Mouse (Mus musculus) heart, embryonic 13.5 days (tissue): Measurements from ENCODE around the gene Rpl23a. TPM values are rescaled to one million over a fixed set of nuclear protein-coding genes. Genes with fewer than 3 reads are reported as not detected.

Experiments
- ATAC-seq: fragments of 200-750 bp; cut with Nextera tagmentation; 2 replicates; pipeline ENCODE4 v1.8.0; 2017; ENCODE audit warnings: moderate TSS enrichment; ENCODE audit not compliant: insufficient number of reproducible peaks, low FRiP score, low TSS enrichment; ENCODE audit errors: extremely low read depth
- H3K27ac ChIP-seq: fragments of 300-500 bp; sonication (generic); replicated peaks from 2 replicates; pipeline ENCODE4 v1.5.1; 2015; ENCODE audit warnings: moderate library complexity, mild to moderate bottlenecking, inconsistent platforms
- H3K27me3 ChIP-seq: fragments of 300-500 bp; sonication (generic); replicated peaks from 2 replicates; pipeline ENCODE4 v1.6.1; 2015; ENCODE audit warnings: mild to moderate bottlenecking, inconsistent platforms
- H3K36me3 ChIP-seq: fragments of 300-500 bp; sonication (generic); 2 replicates; pipeline ENCODE4 v1.6.1; 2015; ENCODE audit warnings: mild to moderate bottlenecking, inconsistent platforms
- H3K4me1 ChIP-seq: fragments of 300-500 bp; sonication (generic); 2 replicates; pipeline ENCODE4 v1.6.1; 2015; ENCODE audit warnings: inconsistent platforms
- H3K4me2 ChIP-seq: fragments of 300-500 bp; sonication (generic); 2 replicates; pipeline ENCODE4 v1.6.1; 2015; ENCODE audit warnings: inconsistent platforms, mild to moderate bottlenecking, moderate library complexity
- H3K4me3 ChIP-seq: fragments of 300-500 bp; sonication (generic); 2 replicates; pipeline ENCODE4 v1.5.1; 2015; ENCODE audit warnings: moderate library complexity, mild to moderate bottlenecking, inconsistent platforms
- H3K9ac ChIP-seq: fragments of 300-500 bp; sonication (generic); 2 replicates; pipeline ENCODE4 v1.6.1; 2015; ENCODE audit warnings: inconsistent platforms, mild to moderate bottlenecking, moderate library complexity
- H3K9me3 ChIP-seq: fragments of 300-500 bp; sonication (generic); 2 replicates; pipeline ENCODE4 v1.6.1; 2016; ENCODE audit warnings: inconsistent platforms
- WGBS: fragments of 180-500 bp; shearing (Covaris S2); methylation state at CpG from one replicate; pipeline ENCODE4 v1.1.7; 2015; ENCODE audit warnings: mixed read lengths; 5-methylcytosine and 5-hydroxymethylcytosine counted together
- polyA plus RNA-seq: library from polyadenylated mRNA; unstranded; fragments of >200 nt; fragmentation: Nextera tagmentation; extraction: Ambion mirVana; gene quantifications from 2 replicates; pipeline ENCODE4 v1.2.1, GENCODE M21; 2015

Gene Rpl23a
- polyA plus RNA-seq, 1 experiment from 2014 or later = 833 TPM

DNA sequence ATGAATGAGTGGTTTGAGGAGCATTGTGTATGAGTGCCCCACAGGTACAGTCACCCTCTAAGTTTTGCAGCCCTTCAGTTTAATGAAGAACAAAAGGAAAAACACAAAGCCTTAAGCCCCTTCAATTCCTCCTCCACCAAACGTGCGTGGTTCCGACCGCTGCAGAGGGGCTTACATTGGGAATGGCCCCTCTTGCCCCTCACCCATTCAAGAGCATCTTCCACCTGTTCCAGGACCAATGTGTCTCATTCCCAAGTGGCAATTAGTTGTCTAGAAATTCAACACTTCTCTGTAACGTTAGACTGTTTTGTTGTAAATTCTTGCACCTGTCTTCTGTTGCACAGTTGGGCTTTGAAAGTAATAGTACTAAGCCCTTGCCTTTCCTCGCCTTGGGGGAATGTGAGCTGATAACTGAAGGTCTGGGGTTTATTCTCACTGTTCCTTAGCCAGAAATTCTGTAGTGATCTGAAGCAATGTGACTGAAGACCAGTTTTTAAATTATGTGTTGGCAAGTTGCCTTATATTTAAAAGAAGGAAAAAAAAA, 27.2 kb downstream of the Rpl23a start:
- Histone ChIP-seq H3K4me1 (peaks cover 17% of the 10 kb centered on the region), H3K9ac (no peak overlapping the region), H3K9me3 (no peaks in the 10 kb centered on the region), H3K27me3 (no peaks in the 10 kb centered on the region), H3K4me3 (no peak overlapping the region), H3K36me3 (peaks cover 100% of the 10 kb centered on the region), H3K27ac (no peak overlapping the region), H3K4me2 (no peak overlapping the region)
- no peak for ATAC-seq
- 72% methylated on average over 6 of the region's 6 CpGs for WGBS

DNA sequence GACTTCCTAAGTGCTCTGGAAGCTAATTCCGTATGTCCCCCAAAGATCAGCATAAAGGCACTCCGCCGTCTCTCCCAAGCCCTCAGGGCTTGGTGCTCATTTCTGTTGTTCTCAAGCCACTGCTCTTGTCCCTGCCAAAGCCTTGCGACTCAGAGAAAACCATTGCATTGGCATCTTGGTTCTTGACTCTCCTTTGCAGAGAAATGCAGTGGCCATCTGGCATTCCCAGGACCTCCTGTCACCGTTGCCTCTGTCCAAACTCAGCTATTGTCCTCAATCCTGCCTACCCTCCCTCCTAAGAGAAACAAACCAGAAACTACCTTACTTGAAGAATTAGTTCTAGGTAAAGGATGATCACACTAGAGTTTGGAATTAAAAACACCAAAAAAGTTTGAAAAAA, 27.7 kb downstream of the Rpl23a start:
- H3K4me2 ChIP-seq = no peak overlapping the region
- peaks cover 100% of the 10 kb centered on the region for H3K36me3 ChIP-seq
- no peaks in the 10 kb centered on the region for H3K27me3 ChIP-seq
- no peak overlapping the region for H3K27ac ChIP-seq
- H3K9me3 ChIP-seq = no peaks in the 10 kb centered on the region
- no peak for ATAC-seq
- 88% methylated on average over 5 of the region's 5 CpGs for WGBS
- peaks cover 17% of the 10 kb centered on the region for H3K4me1 ChIP-seq
- no peak overlapping the region for H3K4me3 ChIP-seq
- H3K9ac ChIP-seq = no peak overlapping the region

DNA sequence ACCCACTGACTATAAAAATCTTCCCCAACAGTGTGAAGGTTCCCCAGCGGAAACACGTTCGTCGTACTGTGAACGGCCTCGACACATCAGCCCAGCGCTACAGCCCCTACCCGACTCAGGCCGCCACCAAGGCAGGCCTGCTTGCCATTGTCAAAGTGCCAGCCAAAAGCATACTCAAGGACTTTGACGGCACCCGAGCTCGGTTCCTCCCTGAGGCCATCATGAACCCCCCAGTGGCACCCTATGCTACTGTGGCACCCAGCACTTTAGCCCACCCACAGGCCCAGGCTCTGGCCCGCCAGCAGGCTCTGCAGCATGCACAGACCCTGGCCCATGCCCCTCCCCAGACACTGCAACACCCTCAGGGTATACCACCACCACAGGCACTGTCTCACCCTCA, 29.6 kb downstream of the Rpl23a start:
- Histone ChIP-seq H3K4me2 (no peak overlapping the region), H3K9ac (no peak overlapping the region), H3K9me3 (no peaks in the 10 kb centered on the region), H3K27me3 (no peaks in the 10 kb centered on the region), H3K4me1 (peaks cover 12% of the 10 kb centered on the region), H3K27ac (no peak overlapping the region), H3K36me3 (peaks cover 100% of the 10 kb centered on the region), H3K4me3 (no peak overlapping the region)
- ATAC-seq = no peak
- WGBS = 88% methylated on average over 13 of the region's 13 CpGs

DNA sequence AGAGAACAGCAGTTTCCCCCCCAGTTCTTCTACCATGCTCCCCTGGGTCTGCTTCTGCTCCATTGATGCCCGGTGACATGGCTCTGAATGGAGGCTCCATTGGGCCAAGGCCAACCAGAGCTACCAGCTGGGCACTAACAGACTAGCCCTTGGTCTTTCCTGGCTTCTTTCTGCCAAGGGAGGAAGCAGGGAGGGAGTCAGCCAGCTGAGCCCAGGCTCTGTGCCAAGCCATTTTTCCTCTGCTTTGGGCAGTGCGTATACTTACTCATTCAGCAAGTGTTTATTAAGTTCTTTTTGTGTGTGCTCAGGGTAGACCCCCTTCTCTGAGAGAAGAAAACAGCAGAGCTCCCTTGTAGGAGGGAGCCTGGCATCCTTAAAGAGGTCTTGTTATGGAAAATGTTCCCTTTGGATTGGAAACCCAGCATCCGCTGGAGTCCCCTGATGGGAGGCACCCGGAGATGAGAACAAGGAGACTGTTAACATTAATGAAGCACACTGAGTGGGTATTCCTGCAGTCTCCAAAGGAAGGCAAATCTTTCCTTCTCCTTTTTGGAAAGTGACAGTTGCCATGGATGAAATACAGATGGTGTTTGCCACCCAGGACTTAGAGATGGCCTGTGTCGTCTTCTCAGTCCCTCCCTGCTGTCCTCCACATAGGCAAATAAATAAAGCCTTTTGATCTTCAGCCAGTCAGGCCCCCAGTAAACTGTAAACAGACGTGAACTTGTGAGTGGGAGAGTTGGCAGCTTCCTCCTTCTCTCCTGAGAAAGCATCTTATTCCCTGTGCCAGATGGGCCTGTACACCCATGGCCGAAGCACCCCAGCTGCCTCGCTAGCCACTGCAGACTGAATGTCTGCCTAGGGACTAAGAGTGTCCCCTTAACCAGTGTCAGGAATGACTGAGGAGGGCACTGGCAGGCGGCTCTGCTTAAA, 30.8 kb downstream of the Rpl23a start:
- ATAC-seq = no peak
- H3K27ac ChIP-seq = peak overlapping the region; percentile 26
- 67% methylated on average over 9 of the region's 9 CpGs for WGBS
- no peaks in the 10 kb centered on the region for H3K9me3 ChIP-seq
- H3K4me1 ChIP-seq = peaks cover 12% of the 10 kb centered on the region; the same call in 1 of the 2 replicates
- no peak overlapping the region; the same call in 1 of the 2 replicates for H3K9ac ChIP-seq
- H3K36me3 ChIP-seq = peaks cover 99% of the 10 kb centered on the region
- H3K27me3 ChIP-seq = no peaks in the 10 kb centered on the region
- no peak overlapping the region for H3K4me2 ChIP-seq
- no peak overlapping the region for H3K4me3 ChIP-seq

DNA sequence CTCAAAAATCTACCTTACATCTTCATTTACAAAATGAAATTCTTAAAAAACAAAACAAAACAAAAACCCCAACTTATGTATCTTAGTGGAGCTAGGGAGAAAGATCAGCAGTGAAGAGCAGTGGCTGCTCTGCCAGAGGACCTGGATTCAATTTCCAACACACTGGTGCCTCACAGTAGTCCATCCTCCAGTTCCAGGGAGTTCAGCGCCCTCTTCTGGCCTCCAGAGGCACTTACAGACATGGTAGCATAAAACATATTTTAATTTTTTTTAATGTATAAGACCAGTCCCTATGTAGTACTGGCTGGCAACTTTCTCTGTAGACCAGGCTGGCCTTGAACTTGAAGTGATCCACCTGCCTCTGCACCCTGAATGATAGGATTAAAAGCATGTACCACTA, 32.2 kb downstream of the Rpl23a start:
- Histone ChIP-seq H3K4me1 (peaks cover 12% of the 10 kb centered on the region; the same call in 1 of the 2 replicates), H3K9me3 (no peaks in the 10 kb centered on the region), H3K36me3 (peaks cover 98% of the 10 kb centered on the region), H3K27ac (no peak overlapping the region), H3K4me3 (no peak overlapping the region), H3K9ac (no peak overlapping the region), H3K27me3 (no peaks in the 10 kb centered on the region), H3K4me2 (no peak overlapping the region)
- WGBS = 37% methylated on average over 1 of the region's 1 CpGs
- ATAC-seq = no peak

DNA sequence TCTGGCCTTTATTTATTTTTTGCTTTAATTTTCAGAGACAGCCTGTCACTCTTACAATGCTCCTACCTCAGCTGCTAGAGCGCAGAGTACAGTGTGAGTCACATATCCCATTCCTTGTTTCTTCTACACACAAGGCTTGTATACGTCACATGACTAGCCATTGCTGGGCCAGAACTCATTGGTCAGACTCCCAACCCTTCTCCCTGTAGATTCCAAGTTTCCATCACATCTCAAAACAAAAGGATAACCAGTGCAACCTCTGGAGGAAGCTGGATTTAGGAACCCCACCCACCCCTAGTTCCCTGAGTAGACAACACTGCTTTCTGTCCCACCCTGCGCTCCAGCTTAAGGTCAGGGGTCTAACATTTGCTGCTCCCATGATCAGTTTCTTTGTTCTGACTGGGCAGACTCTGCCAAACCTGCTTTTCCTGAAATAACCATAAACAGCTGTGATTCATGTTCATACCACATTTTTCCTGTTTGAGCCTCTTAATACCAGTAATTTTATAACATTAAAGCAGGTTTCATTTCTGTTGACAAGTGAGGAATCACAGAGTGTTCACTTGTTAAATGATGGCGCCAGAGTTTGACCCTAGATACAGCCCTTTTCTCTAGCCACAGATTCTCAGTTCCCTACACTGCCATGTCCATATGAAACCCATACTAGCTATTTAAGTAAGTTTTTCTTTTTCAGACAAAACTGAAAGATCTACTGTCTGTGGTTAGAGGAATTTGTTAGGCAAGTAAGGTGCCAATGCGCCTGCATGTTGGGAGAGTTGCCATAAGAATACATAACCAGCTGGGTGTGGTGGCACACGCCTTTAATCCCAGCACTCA, 36.5 kb downstream of the Rpl23a start:
- Histone ChIP-seq H3K4me3 (no peak overlapping the region), H3K4me2 (no peak overlapping the region), H3K36me3 (peaks cover 88% of the 10 kb centered on the region), H3K27ac (no peak overlapping the region), H3K9ac (no peak overlapping the region), H3K4me1 (peaks cover 5% of the 10 kb centered on the region), H3K9me3 (no peaks in the 10 kb centered on the region), H3K27me3 (no peaks in the 10 kb centered on the region)
- ATAC-seq = no peak
- WGBS = 93% methylated on average over 6 of the region's 6 CpGs

DNA sequence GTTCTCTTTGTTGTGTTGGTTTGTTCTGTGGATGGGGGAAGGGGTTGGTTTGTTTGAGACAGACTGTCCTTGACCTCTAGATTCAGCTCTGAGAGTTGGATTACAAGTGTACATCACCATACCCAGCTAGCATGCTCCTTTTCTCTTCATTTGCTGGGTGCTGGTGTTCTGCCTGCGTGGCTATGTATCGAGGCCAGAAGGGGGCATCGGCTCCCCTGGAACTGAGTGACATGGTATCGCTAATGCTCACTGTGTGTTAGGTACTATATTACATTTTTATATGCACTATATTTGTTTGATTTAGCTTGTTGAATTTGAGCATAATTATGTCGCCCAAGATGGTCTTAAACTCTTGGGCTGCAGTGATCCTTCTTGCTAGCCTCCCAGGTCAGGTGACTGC, 37.2 kb downstream of the Rpl23a start:
- Histone ChIP-seq H3K4me3 (no peak overlapping the region), H3K9ac (no peak overlapping the region), H3K36me3 (peaks cover 81% of the 10 kb centered on the region), H3K27ac (no peak overlapping the region), H3K9me3 (no peaks in the 10 kb centered on the region), H3K4me2 (no peak overlapping the region), H3K4me1 (peaks cover 13% of the 10 kb centered on the region), H3K27me3 (no peaks in the 10 kb centered on the region)
- 80% methylated on average over 5 of the region's 5 CpGs for WGBS
- no peak for ATAC-seq

DNA sequence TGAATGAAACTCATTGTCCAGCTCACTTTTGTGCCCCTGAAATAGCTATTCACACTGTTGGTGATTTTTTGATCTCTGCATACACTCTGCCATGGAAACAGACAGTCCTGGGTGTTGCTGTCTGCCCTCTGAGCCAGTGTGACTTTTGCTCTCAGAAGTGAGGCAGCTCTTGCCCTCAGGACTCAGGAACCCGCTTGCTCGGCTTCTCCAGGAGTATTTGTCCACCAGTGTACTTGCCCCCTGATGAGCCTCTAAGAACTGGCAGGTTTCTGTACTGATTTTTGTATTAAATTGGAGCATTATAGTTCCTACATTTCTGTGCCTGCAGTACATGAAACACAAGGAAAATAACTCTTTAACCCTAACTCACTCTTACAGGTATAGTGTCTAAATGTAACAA, 39.9 kb downstream of the Rpl23a start:
- WGBS = 86% methylated on average over 2 of the region's 2 CpGs
- no peaks in the 10 kb centered on the region for H3K27me3 ChIP-seq
- H3K4me2 ChIP-seq = no peak overlapping the region
- ATAC-seq = no peak
- no peak overlapping the region for H3K27ac ChIP-seq
- no peak overlapping the region for H3K9ac ChIP-seq
- no peaks in the 10 kb centered on the region for H3K9me3 ChIP-seq
- peaks cover 55% of the 10 kb centered on the region for H3K36me3 ChIP-seq
- H3K4me3 ChIP-seq = no peak overlapping the region
- peaks cover 30% of the 10 kb centered on the region for H3K4me1 ChIP-seq

DNA sequence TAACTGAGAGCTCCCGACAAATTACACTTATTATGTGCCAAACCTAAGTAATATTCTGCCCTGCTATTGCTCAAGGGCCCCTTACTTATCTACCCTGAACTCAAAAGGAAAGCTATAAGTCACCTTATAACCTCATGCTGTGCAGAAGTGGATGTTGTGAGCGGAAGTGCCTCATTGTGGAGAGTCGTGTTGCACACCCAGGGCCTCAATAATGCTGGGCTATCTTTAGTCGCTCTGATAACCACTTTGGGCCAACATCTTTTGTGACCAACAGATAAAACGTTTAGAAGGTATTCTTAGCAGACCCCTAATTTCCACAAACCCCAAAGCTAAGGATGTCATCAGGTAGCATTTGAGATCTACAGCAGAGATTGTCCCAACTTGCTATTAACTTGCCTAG, 42.7 kb downstream of the Rpl23a start:
- H3K4me2 ChIP-seq = peak overlapping the region; percentile 10; the same call in 1 of the 2 replicates
- no peak overlapping the region for H3K4me3 ChIP-seq
- WGBS = 32% methylated on average over 5 of the region's 5 CpGs
- H3K27me3 ChIP-seq = no peaks in the 10 kb centered on the region
- no peak overlapping the region for H3K9ac ChIP-seq
- no peaks in the 10 kb centered on the region for H3K9me3 ChIP-seq
- ATAC-seq = no peak
- H3K36me3 ChIP-seq = peaks cover 28% of the 10 kb centered on the region
- H3K4me1 ChIP-seq = peaks cover 51% of the 10 kb centered on the region
- H3K27ac ChIP-seq = peak overlapping the region; percentile 22; the same call in 1 of the 2 replicates

DNA sequence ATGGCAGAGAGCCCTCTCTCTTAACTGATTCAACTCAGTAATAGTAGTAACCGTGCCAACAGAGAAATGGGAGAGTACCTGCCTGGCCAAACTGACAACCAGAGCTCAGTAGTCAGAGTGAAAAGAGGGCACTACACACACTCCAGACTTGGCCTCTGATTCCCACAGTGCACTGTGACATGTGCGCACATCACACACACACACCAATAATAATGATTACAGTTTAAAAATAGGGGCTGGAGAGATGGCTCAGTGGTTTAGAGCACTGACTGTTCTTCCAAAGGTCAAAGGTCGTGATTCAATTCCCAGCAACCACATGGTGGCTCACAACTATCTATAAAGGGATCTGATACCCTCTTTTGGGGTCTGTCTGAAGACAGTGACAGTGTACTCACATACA, 45.4 kb downstream of the Rpl23a start:
- no peaks in the 10 kb centered on the region for H3K27me3 ChIP-seq
- H3K9me3 ChIP-seq = no peaks in the 10 kb centered on the region
- H3K4me1 ChIP-seq = peaks cover 66% of the 10 kb centered on the region
- H3K36me3 ChIP-seq = peaks cover 3% of the 10 kb centered on the region
- H3K4me2 ChIP-seq = no peak overlapping the region
- H3K9ac ChIP-seq = no peak overlapping the region
- 67% methylated on average over 3 of the region's 3 CpGs for WGBS
- peak overlapping the region; percentile 46 for H3K27ac ChIP-seq
- H3K4me3 ChIP-seq = no peak overlapping the region
- ATAC-seq = no peak

DNA sequence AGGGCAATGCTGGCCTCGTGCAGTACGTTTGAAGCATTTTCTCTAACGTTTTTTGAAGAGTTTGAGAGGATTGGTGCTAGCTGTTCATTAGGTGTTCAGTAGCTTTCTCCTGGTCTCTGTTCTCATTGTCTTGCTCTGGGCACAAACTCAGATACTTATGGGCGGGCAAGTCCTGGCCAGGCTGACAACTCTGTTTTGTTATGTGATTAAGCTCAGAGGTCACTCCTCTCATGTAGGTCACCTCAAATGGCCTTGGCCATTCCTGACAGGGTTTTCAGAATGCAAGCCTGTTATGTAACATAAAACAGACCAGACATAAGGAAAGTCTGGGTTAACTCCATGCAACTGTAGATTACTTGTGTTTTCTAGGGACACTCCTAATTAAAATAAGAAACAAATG, 45.8 kb downstream of the Rpl23a start:
- Histone ChIP-seq H3K4me3 (no peak overlapping the region), H3K4me1 (peaks cover 71% of the 10 kb centered on the region), H3K9ac (no peak overlapping the region), H3K4me2 (no peak overlapping the region), H3K27ac (peak overlapping the region; percentile 46), H3K27me3 (no peaks in the 10 kb centered on the region), H3K9me3 (no peaks in the 10 kb centered on the region), H3K36me3 (no peaks in the 10 kb centered on the region)
- 61% methylated on average over 4 of the region's 4 CpGs for WGBS
- ATAC-seq = no peak
